Mouse (Mus musculus) embryonic facial prominence, embryonic 15.5 days (tissue): ENCODE results near the gene Tmem235. TPM values are rescaled to one million over a fixed set of nuclear protein-coding genes. Genes with fewer than 3 reads are reported as not detected.
"Not testable (repeated sequence)": the region's sequence is repeated elsewhere in the genome, so short reads cannot be mapped to it uniquely, and the experiment has no call there.

Experiments used
- ATAC-seq: fragments of 200-750 bp; cut with Nextera tagmentation; 2 replicates; pipeline ENCODE4 v1.8.0; 2017; ENCODE audit warnings: low read depth, moderate TSS enrichment; ENCODE audit not compliant: insufficient number of reproducible peaks, low FRiP score, low TSS enrichment
- H3K27ac ChIP-seq: fragments of 300-500 bp; sonication (generic); replicated peaks from 2 replicates; pipeline ENCODE4 v1.5.1; 2015; ENCODE audit warnings: mild to moderate bottlenecking, inconsistent platforms
- H3K27me3 ChIP-seq: fragments of 300-500 bp; sonication (generic); 2 replicates; pipeline ENCODE4 v1.6.1; 2015; ENCODE audit warnings: inconsistent platforms
- H3K36me3 ChIP-seq: fragments of 300-500 bp; sonication (generic); 2 replicates; pipeline ENCODE4 v1.6.1; 2015; ENCODE audit warnings: mild to moderate bottlenecking, inconsistent platforms
- H3K4me1 ChIP-seq: fragments of 300-500 bp; sonication (generic); 2 replicates; pipeline ENCODE4 v1.6.1; 2015; ENCODE audit warnings: inconsistent platforms
- H3K4me2 ChIP-seq: fragments of 300-500 bp; sonication (generic); replicated peaks from 2 replicates; pipeline ENCODE4 v1.6.1; 2015; ENCODE audit warnings: mild to moderate bottlenecking, inconsistent platforms
- H3K4me3 ChIP-seq: fragments of 300-500 bp; sonication (generic); replicated peaks from 2 replicates; pipeline ENCODE4 v1.5.1; 2015; ENCODE audit warnings: mild to moderate bottlenecking, inconsistent platforms
- H3K9ac ChIP-seq: fragments of 300-500 bp; sonication (generic); 2 replicates; pipeline ENCODE4 v1.6.1; 2015; ENCODE audit warnings: inconsistent platforms
- H3K9me3 ChIP-seq: fragments of 300-500 bp; sonication (generic); replicated peaks from 2 replicates; pipeline ENCODE4 v1.6.1; 2016; ENCODE audit warnings: inconsistent platforms
- WGBS: fragments of 180-500 bp; shearing (Covaris S2); methylation state at CpG from one replicate; pipeline ENCODE4 v1.1.7; 2015; 5-methylcytosine and 5-hydroxymethylcytosine counted together
- polyA plus RNA-seq: library from polyadenylated mRNA; unstranded; fragments of >200 nt; fragmentation: Nextera tagmentation; extraction: Ambion mirVana; gene quantifications from 2 replicates; pipeline ENCODE4 v1.2.1, GENCODE M21; 2015

The Tmem235 gene
- polyA plus RNA-seq, 1 experiment from 2014 or later = not detected

GRCm38 (mm10) chr11:117825333-117826101 lies 35.0 kb upstream of the Tmem235 start, which contains the start of the genes Afmid and Tk1:
Afmid (plus strand) TSS chr11:117825924.
Tk1 (minus strand) TSS chr11:117826092.
- Histone ChIP-seq H3K27me3 (no peaks in the 10 kb centered on the region), H3K9ac (peak within 1 kb of the TSS; percentile 43), H3K36me3 (peaks cover 19% of the 10 kb centered on the region; the same call in 1 of the 2 replicates), H3K9me3 (no peaks in the 10 kb centered on the region), H3K4me3 (peak within 1 kb of the TSS; percentile 60), H3K4me2 (peak within 1 kb of the TSS; percentile 92), H3K4me1 (peaks cover 80% of the 10 kb centered on the region), H3K27ac (peak within 1 kb of the TSS; percentile 95)
- under 1% methylated on average over 34 of the region's 34 CpGs for WGBS
- peak; percentile 43; the same call in 1 of the 2 replicates for ATAC-seq

GRCm38 (mm10) chr11:117826164-117826563 lies 34.4 kb upstream of the Tmem235 start:
- peak overlapping the region; percentile 60 for H3K4me3 ChIP-seq
- peak; percentile 11; the same call in 1 of the 2 replicates for ATAC-seq
- H3K27me3 ChIP-seq = no peaks in the 10 kb centered on the region
- peak overlapping the region; percentile 95 for H3K27ac ChIP-seq
- H3K9ac ChIP-seq = peak overlapping the region; percentile 43
- 4% methylated on average over 5 of the region's 5 CpGs for WGBS
- H3K4me2 ChIP-seq = peak overlapping the region; percentile 92
- H3K36me3 ChIP-seq = peaks cover 13% of the 10 kb centered on the region; the same call in 1 of the 2 replicates
- no peaks in the 10 kb centered on the region for H3K9me3 ChIP-seq
- peaks cover 81% of the 10 kb centered on the region for H3K4me1 ChIP-seq

- peaks cover 6% of the 10 kb centered on the region; the same call in 1 of the 2 replicates for H3K36me3 ChIP-seq
- H3K27me3 ChIP-seq = no peaks in the 10 kb centered on the region
- no peak overlapping the region for H3K9ac ChIP-seq
- H3K9me3 ChIP-seq = no peaks in the 10 kb centered on the region
- peak overlapping the region; percentile 92; the same call in 1 of the 2 replicates for H3K4me2 ChIP-seq
- peak overlapping the region; percentile 60; the same call in 1 of the 2 replicates for H3K4me3 ChIP-seq
- peak overlapping the region; percentile 95 for H3K27ac ChIP-seq
- peaks cover 84% of the 10 kb centered on the region for H3K4me1 ChIP-seq
- no peak for ATAC-seq
- 51% methylated on average over 8 of the region's 8 CpGs for WGBS
Observed at GRCm38 (mm10) chr11:117826916-117827315, 33.6 kb upstream of the Tmem235 start.

- H3K9ac ChIP-seq = no peak overlapping the region
- H3K4me3 ChIP-seq = no peak overlapping the region
- no peaks in the 10 kb centered on the region for H3K9me3 ChIP-seq
- 0 out of 2 replicates have a peak overlapping the region, but pooled peaks have one; percentile 59 for H3K27ac ChIP-seq
- no peak for ATAC-seq
- 0 out of 2 replicates have a peak, but pooled peaks cover 2% of the 10 kb centered on the region for H3K36me3 ChIP-seq
- peaks cover 84% of the 10 kb centered on the region for H3K4me1 ChIP-seq
- H3K27me3 ChIP-seq = no peaks in the 10 kb centered on the region
- 46% methylated on average over 3 of the region's 3 CpGs for WGBS
- H3K4me2 ChIP-seq = no peak overlapping the region
Observed at GRCm38 (mm10) chr11:117827386-117827785, 33.2 kb upstream of the Tmem235 start.

GRCm38 (mm10) chr11:117828149-117828887 lies 32.2 kb upstream of the Tmem235 start:
- Histone ChIP-seq H3K36me3 (no peaks in the 10 kb centered on the region), H3K9ac (no peak overlapping the region), H3K4me2 (no peak overlapping the region), H3K27ac (peak overlapping the region; percentile 59; the same call in 1 of the 2 replicates), H3K4me1 (peaks cover 76% of the 10 kb centered on the region), H3K27me3 (no peaks in the 10 kb centered on the region), H3K4me3 (no peak overlapping the region), H3K9me3 (no peaks in the 10 kb centered on the region)
- 59% methylated on average over 18 of the region's 18 CpGs for WGBS
- no peak for ATAC-seq

GRCm38 (mm10) chr11:117828888-117829604 lies 31.5 kb upstream of the Tmem235 start:
- Histone ChIP-seq H3K4me2 (no peak overlapping the region), H3K27me3 (no peaks in the 10 kb centered on the region), H3K36me3 (no peaks in the 10 kb centered on the region), H3K4me3 (no peak overlapping the region), H3K27ac (peak overlapping the region; percentile 59), H3K4me1 (peaks cover 69% of the 10 kb centered on the region), H3K9ac (no peak overlapping the region), H3K9me3 (no peaks in the 10 kb centered on the region)
- no peak for ATAC-seq
- 53% methylated on average over 9 of the region's 9 CpGs for WGBS

GRCm38 (mm10) chr11:117829671-117830215 lies 30.8 kb upstream of the Tmem235 start:
- peaks cover 63% of the 10 kb centered on the region for H3K4me1 ChIP-seq
- no peak overlapping the region for H3K4me3 ChIP-seq
- no peaks in the 10 kb centered on the region for H3K36me3 ChIP-seq
- WGBS = 75% methylated on average over 2 of the region's 2 CpGs
- no peaks in the 10 kb centered on the region for H3K9me3 ChIP-seq
- no peak for ATAC-seq
- no peak overlapping the region for H3K4me2 ChIP-seq
- no peak overlapping the region for H3K9ac ChIP-seq
- no peak overlapping the region for H3K27ac ChIP-seq
- H3K27me3 ChIP-seq = no peaks in the 10 kb centered on the region

GRCm38 (mm10) chr11:117830401-117830800 lies 30.2 kb upstream of the Tmem235 start:
- Histone ChIP-seq H3K4me2 (no peak overlapping the region), H3K27ac (no peak overlapping the region), H3K4me3 (no peak overlapping the region), H3K9ac (no peak overlapping the region), H3K9me3 (no peaks in the 10 kb centered on the region), H3K27me3 (no peaks in the 10 kb centered on the region), H3K4me1 (peaks cover 56% of the 10 kb centered on the region), H3K36me3 (no peaks in the 10 kb centered on the region)
- 56% methylated on average over 9 of the region's 9 CpGs for WGBS
- ATAC-seq = no peak

GRCm38 (mm10) chr11:117832086-117832969 lies 28.2 kb upstream of the Tmem235 start:
- no peaks in the 10 kb centered on the region for H3K27me3 ChIP-seq
- H3K9ac ChIP-seq = no peak overlapping the region
- peaks cover 46% of the 10 kb centered on the region for H3K4me1 ChIP-seq
- no peak overlapping the region for H3K27ac ChIP-seq
- 23% methylated on average over 28 of the region's 28 CpGs for WGBS
- no peaks in the 10 kb centered on the region for H3K9me3 ChIP-seq
- peak overlapping the region; percentile 24; the same call in 1 of the 2 replicates for H3K4me3 ChIP-seq
- peak overlapping the region; percentile 42 for H3K4me2 ChIP-seq
- H3K36me3 ChIP-seq = no peaks in the 10 kb centered on the region
- no peak for ATAC-seq

GRCm38 (mm10) chr11:117833509-117833908 lies 27.0 kb upstream of the Tmem235 start:
- not testable (repeated sequence) for H3K9ac ChIP-seq, H3K27ac ChIP-seq, ATAC-seq, H3K27me3 ChIP-seq, H3K36me3 ChIP-seq, H3K4me3 ChIP-seq, H3K9me3 ChIP-seq, H3K4me2 ChIP-seq
- peaks cover 42% of the 10 kb centered on the region for H3K4me1 ChIP-seq
- WGBS = 92% methylated on average over 4 of the region's 6 CpGs
